Comparison of ENCODE assay signal across 8 mouse cellular contexts in genomic region chr13:96671078-96671905, GRCm38 (mm10). TPM values are rescaled to one million over a fixed set of nuclear protein-coding genes. Genes with fewer than 3 reads are reported as not detected.
DNase-seq lines count a peak whose midpoint lies in the region; ATAC-seq lines count a peak whose summit lies in the region.

No protein-coding gene starts in this region.

- H3K4me2 ChIP-seq in hindbrain, embryonic 13.5 days = peak overlapping the region; percentile 58

- peak overlapping the region; percentile 98 for H3K4me3 ChIP-seq in hindbrain, embryonic 13.5 days
- peak overlapping the region; percentile 93 for H3K4me3 ChIP-seq in midbrain, embryonic 10.5 days

- H3K4me1 ChIP-seq in hindbrain, embryonic 13.5 days (replicated peaks) = peaks cover 39% of the 10 kb centered on the region
- H3K4me1 ChIP-seq in midbrain, embryonic 10.5 days = peaks cover 41% of the 10 kb centered on the region

- WGBS in hindbrain, embryonic 13.5 days = 13% methylated on average over 31 of the region's 31 CpGs
- 14% methylated on average over 31 of the region's 31 CpGs for WGBS in midbrain, embryonic 10.5 days

- peak overlapping the region; percentile 92 for H3K27ac ChIP-seq in hindbrain, embryonic 13.5 days
- H3K27ac ChIP-seq in midbrain, embryonic 10.5 days (replicated peaks) = peak overlapping the region; percentile 99

- no peaks in the 10 kb centered on the region for H3K9me3 ChIP-seq in hindbrain, embryonic 13.5 days
- no peaks in the 10 kb centered on the region for H3K9me3 ChIP-seq in midbrain, embryonic 10.5 days (replicated peaks)

- H3K36me3 ChIP-seq in hindbrain, embryonic 13.5 days = no peaks in the 10 kb centered on the region
- peaks cover 14% of the 10 kb centered on the region for H3K36me3 ChIP-seq in midbrain, embryonic 10.5 days

- no peaks in the 10 kb centered on the region for H3K27me3 ChIP-seq in hindbrain, embryonic 13.5 days
- no peaks in the 10 kb centered on the region for H3K27me3 ChIP-seq in midbrain, embryonic 10.5 days (ENCODE audit: low read depth, poor library complexity, severe bottlenecking)

- peak; percentile 23 for DNase-seq in layer of hippocampus, adult 9-11 months
- DNase-seq in layer of hippocampus, adult 8-10 months (ENCODE audit: low spot score in 2 of 2) = no peak
- peak; percentile 43 for DNase-seq in c-Kit-positive CD71-positive TER-119-positive erythroid progenitor cells, embryonic 14.5 days (ENCODE audit: low spot score)
- DNase-seq in midbrain, embryonic 10.5 days (ENCODE audit: low spot score) = no peak
- DNase-seq in spleen, adult 18-20 months = no peak
- no peak for DNase-seq in layer of hippocampus, postnatal 10 days (ENCODE audit: low spot score in 2 of 2)
- DNase-seq in urinary bladder, postnatal 10 days (ENCODE audit: low spot score) = no peak

- no peak; the same call in 1 of the 2 replicates for ATAC-seq in hindbrain, embryonic 13.5 days (ENCODE audit: low FRiP score)

- peak overlapping the region; percentile 61 for H3K9ac ChIP-seq in hindbrain, embryonic 13.5 days

RNA-seq across cellular contexts. Expression of gene Hmgcr, which starts 0.6 kb away (rescaled TPM):
- 100 to 1,000 TPM; 120 to 159 (median 138) TPM for total RNA-seq in layer of hippocampus, adult 8-10 months (2022)
- polyA plus RNA-seq in hindbrain, embryonic 13.5 days (2015; fragmentation: Nextera tagmentation; extraction: Ambion mirVana) = 158 and 160 TPM in 2 replicates
- polyA plus RNA-seq in midbrain, embryonic 10.5 days (2016; fragmentation: Nextera tagmentation; extraction: Ambion mirVana) = 153 and 183 TPM in 2 replicates
- total RNA-seq in layer of hippocampus, postnatal 10 days (2021) = 100 to 1,000 TPM; 268 to 334 TPM

Comparison
In these comparisons a context has a peak if more than half of its experiments do, and no peak if none do; other contexts are left out.
1. DNase-seq: peak in layer of hippocampus, adult 9-11 months (single experiment) and c-Kit-positive CD71-positive TER-119-positive erythroid progenitor cells, embryonic 14.5 days (single experiment); none in layer of hippocampus, adult 8-10 months (0 of 2), midbrain, embryonic 10.5 days (single experiment), spleen, adult 18-20 months (0 of 2), layer of hippocampus, postnatal 10 days (0 of 2) and urinary bladder, postnatal 10 days (single experiment).